Mouse (Mus musculus): ENCODE results near the gene Synpo2. TPM values are rescaled to one million over a fixed set of nuclear protein-coding genes. Genes with fewer than 3 reads are reported as not detected.

The Synpo2 gene
- 2.7 and 2.9 TPM in 2 replicates for polyA plus RNA-seq (2014; fragmentation: Nextera tagmentation; extraction: Ambion mirVana)

- WGBS: under 1% methylated on average over 20 of the region's 20 CpGs
These were observed at the start of gene Synpo2 for GRCm38 (mm10) chr3:123235921-123236320. Synpo2 (minus strand) TSS chr3:123236149.

GRCm38 (mm10) chr3:123285649-123286048 lies 49.7 kb upstream of the Synpo2 start:
- Histone ChIP-seq H3K4me3 (ENCODE audit: low read depth, low read length) (no peak overlapping the region), H3K4me1 (replicated peaks; ENCODE audit: control insufficient read depth, insufficient read depth, low read length) (no peaks in the 10 kb centered on the region), H3K27me3 (ENCODE audit: control insufficient read depth, insufficient read depth, low read length) (no peaks in the 10 kb centered on the region), H3K9me3 (ENCODE audit: control insufficient read depth, low read length) (no peaks in the 10 kb centered on the region), H3K4me2 (replicated peaks; ENCODE audit: low read depth, low read length) (no peak overlapping the region), H3K36me3 (ENCODE audit: control insufficient read depth, insufficient read depth, low read length) (no peaks in the 10 kb centered on the region), H3K27ac (ENCODE audit: low read depth, low read length) (no peak overlapping the region), H3K9ac (ENCODE audit: low read depth, low read length) (no peak overlapping the region)
- ATAC-seq (ENCODE audit: low FRiP score): no peak
- DNase-seq (ENCODE audit: low spot score): no peak

More at GRCm38 (mm10) chr3:123235921-123236320, at the start of gene Synpo2:
- Histone ChIP-seq H3K4me2 (replicated peaks; ENCODE audit: low read depth, low read length) (peak within 1 kb of the TSS; percentile 72), H3K9me3 (ENCODE audit: control insufficient read depth, low read length) (no peaks in the 10 kb centered on the region), H3K27ac (ENCODE audit: low read depth, low read length) (no peak within 1 kb of the TSS), H3K27me3 (ENCODE audit: control insufficient read depth, insufficient read depth, low read length) (peaks cover 2% of the 10 kb centered on the region), H3K4me1 (replicated peaks; ENCODE audit: control insufficient read depth, insufficient read depth, low read length) (0 out of 2 replicates have a peak, but pooled peaks cover 2% of the 10 kb centered on the region), H3K4me3 (ENCODE audit: low read depth, low read length) (peak within 1 kb of the TSS; percentile 40), H3K9ac (ENCODE audit: low read depth, low read length) (peak within 1 kb of the TSS; percentile 29), H3K36me3 (ENCODE audit: control insufficient read depth, insufficient read depth, low read length) (no peaks in the 10 kb centered on the region)
- DNase-seq (ENCODE audit: low spot score) (peak; percentile 59), ATAC-seq (ENCODE audit: low FRiP score) (peak; percentile 66; the same call in 1 of the 2 replicates)

- WGBS: 94% methylated on average over 5 of the region's 5 CpGs
These were observed 48.3 kb upstream of the Synpo2 start for GRCm38 (mm10) chr3:123284284-123284683.

GRCm38 (mm10) chr3:123282866-123283615 lies 47.1 kb upstream of the Synpo2 start:
- Histone ChIP-seq H3K36me3 (ENCODE audit: control insufficient read depth, insufficient read depth, low read length) (no peaks in the 10 kb centered on the region), H3K27ac (ENCODE audit: low read depth, low read length) (no peak overlapping the region), H3K27me3 (ENCODE audit: control insufficient read depth, insufficient read depth, low read length) (no peaks in the 10 kb centered on the region), H3K9ac (ENCODE audit: low read depth, low read length) (no peak overlapping the region), H3K9me3 (ENCODE audit: control insufficient read depth, low read length) (no peaks in the 10 kb centered on the region), H3K4me3 (ENCODE audit: low read depth, low read length) (no peak overlapping the region), H3K4me1 (replicated peaks; ENCODE audit: control insufficient read depth, insufficient read depth, low read length) (no peaks in the 10 kb centered on the region), H3K4me2 (replicated peaks; ENCODE audit: low read depth, low read length) (no peak overlapping the region)
- DNase-seq (ENCODE audit: low spot score) (no peak), ATAC-seq (ENCODE audit: low FRiP score) (no peak)
- 85% methylated on average over 12 of the region's 12 CpGs for WGBS

More at GRCm38 (mm10) chr3:123284284-123284683, 48.3 kb upstream of the Synpo2 start:
- H3K4me1 ChIP-seq (replicated peaks; ENCODE audit: control insufficient read depth, insufficient read depth, low read length): no peaks in the 10 kb centered on the region
- no peaks in the 10 kb centered on the region for H3K36me3 ChIP-seq (ENCODE audit: control insufficient read depth, insufficient read depth, low read length)
- H3K4me2 ChIP-seq (replicated peaks; ENCODE audit: low read depth, low read length): no peak overlapping the region
- H3K9ac ChIP-seq (ENCODE audit: low read depth, low read length): no peak overlapping the region
- H3K27me3 ChIP-seq (ENCODE audit: control insufficient read depth, insufficient read depth, low read length): no peaks in the 10 kb centered on the region
- no peaks in the 10 kb centered on the region for H3K9me3 ChIP-seq (ENCODE audit: control insufficient read depth, low read length)
- no peak overlapping the region for H3K27ac ChIP-seq (ENCODE audit: low read depth, low read length)
- ATAC-seq (ENCODE audit: low FRiP score) (no peak), DNase-seq (ENCODE audit: low spot score) (no peak)
- H3K4me3 ChIP-seq (ENCODE audit: low read depth, low read length): no peak overlapping the region

GRCm38 (mm10) chr3:123267741-123268201 lies 31.8 kb upstream of the Synpo2 start:
- Histone ChIP-seq H3K9ac (ENCODE audit: low read depth, low read length) (peak overlapping the region; percentile 59), H3K4me3 (ENCODE audit: low read depth, low read length) (peak overlapping the region; percentile 77), H3K36me3 (ENCODE audit: control insufficient read depth, insufficient read depth, low read length) (no peaks in the 10 kb centered on the region), H3K27ac (ENCODE audit: low read depth, low read length) (no peak overlapping the region), H3K9me3 (ENCODE audit: control insufficient read depth, low read length) (no peaks in the 10 kb centered on the region), H3K4me1 (replicated peaks; ENCODE audit: control insufficient read depth, insufficient read depth, low read length) (0 out of 2 replicates have a peak, but pooled peaks cover 2% of the 10 kb centered on the region), H3K27me3 (ENCODE audit: control insufficient read depth, insufficient read depth, low read length) (peaks cover 3% of the 10 kb centered on the region), H3K4me2 (replicated peaks; ENCODE audit: low read depth, low read length) (peak overlapping the region; percentile 94)
- peak; percentile 64 for ATAC-seq (ENCODE audit: low FRiP score)
- 0% methylated on average over 23 of the region's 25 CpGs for WGBS
- DNase-seq (ENCODE audit: low spot score): peak; percentile 63

- Histone ChIP-seq H3K36me3 (ENCODE audit: control insufficient read depth, insufficient read depth, low read length) (no peaks in the 10 kb centered on the region), H3K9me3 (ENCODE audit: control insufficient read depth, low read length) (no peaks in the 10 kb centered on the region), H3K27ac (ENCODE audit: low read depth, low read length) (no peak within 1 kb of the TSS), H3K4me2 (replicated peaks; ENCODE audit: low read depth, low read length) (peak within 1 kb of the TSS; percentile 94), H3K4me1 (replicated peaks; ENCODE audit: control insufficient read depth, insufficient read depth, low read length) (0 out of 2 replicates have a peak, but pooled peaks cover 2% of the 10 kb centered on the region), H3K4me3 (ENCODE audit: low read depth, low read length) (peak within 1 kb of the TSS; percentile 77), H3K27me3 (ENCODE audit: control insufficient read depth, insufficient read depth, low read length) (peaks cover 3% of the 10 kb centered on the region), H3K9ac (ENCODE audit: low read depth, low read length) (peak within 1 kb of the TSS; percentile 59)
- ATAC-seq (ENCODE audit: low FRiP score) (peak; percentile 91), DNase-seq (ENCODE audit: low spot score) (peak; percentile 82)
- WGBS: 3% methylated on average over 68 of the region's 68 CpGs
These were observed 31.1 kb upstream of the Synpo2 start, which contains the start of gene Sec24d for GRCm38 (mm10) chr3:123266753-123267651. Sec24d (plus strand) TSS chr3:123267455.

GRCm38 (mm10) chr3:123264706-123265105 lies 28.8 kb upstream of the Synpo2 start:
- Histone ChIP-seq H3K4me2 (replicated peaks; ENCODE audit: low read depth, low read length) (no peak overlapping the region), H3K27me3 (ENCODE audit: control insufficient read depth, insufficient read depth, low read length) (peaks cover 3% of the 10 kb centered on the region), H3K4me3 (ENCODE audit: low read depth, low read length) (no peak overlapping the region), H3K27ac (ENCODE audit: low read depth, low read length) (no peak overlapping the region), H3K4me1 (replicated peaks; ENCODE audit: control insufficient read depth, insufficient read depth, low read length) (0 out of 2 replicates have a peak, but pooled peaks cover 2% of the 10 kb centered on the region), H3K9me3 (ENCODE audit: control insufficient read depth, low read length) (no peaks in the 10 kb centered on the region), H3K9ac (ENCODE audit: low read depth, low read length) (no peak overlapping the region), H3K36me3 (ENCODE audit: control insufficient read depth, insufficient read depth, low read length) (no peaks in the 10 kb centered on the region)
- 58% methylated on average over 6 of the region's 6 CpGs for WGBS
- DNase-seq (ENCODE audit: low spot score): no peak
- no peak for ATAC-seq (ENCODE audit: low FRiP score)

GRCm38 (mm10) chr3:123258709-123259108 lies 22.8 kb upstream of the Synpo2 start:
- H3K4me3 ChIP-seq (ENCODE audit: low read depth, low read length): no peak overlapping the region
- DNase-seq (ENCODE audit: low spot score): no peak
- no peak overlapping the region for H3K27ac ChIP-seq (ENCODE audit: low read depth, low read length)
- H3K36me3 ChIP-seq (ENCODE audit: control insufficient read depth, insufficient read depth, low read length): no peaks in the 10 kb centered on the region
- 91% methylated on average over 4 of the region's 4 CpGs for WGBS
- H3K9me3 ChIP-seq (ENCODE audit: control insufficient read depth, low read length): no peaks in the 10 kb centered on the region
- H3K4me2 ChIP-seq (replicated peaks; ENCODE audit: low read depth, low read length): no peak overlapping the region
- no peak overlapping the region for H3K9ac ChIP-seq (ENCODE audit: low read depth, low read length)
- H3K27me3 ChIP-seq (ENCODE audit: control insufficient read depth, insufficient read depth, low read length): no peaks in the 10 kb centered on the region
- no peaks in the 10 kb centered on the region for H3K4me1 ChIP-seq (replicated peaks; ENCODE audit: control insufficient read depth, insufficient read depth, low read length)
- ATAC-seq (ENCODE audit: low FRiP score): no peak

Measured in hindbrain, embryonic 11.5 days (tissue).